Mouse (Mus musculus) neural tube, embryonic 10.5 days (tissue): ENCODE measurements around the gene Arrb2.
"Not testable (repeated sequence)": the region's sequence is repeated elsewhere in the genome, so short reads cannot be mapped to it uniquely, and the experiment has no call there.

Source experiments
- DNase-seq: peaks from one replicate; pipeline ENCODE4 v3.0.0-alpha.2; 2017; ENCODE audit warnings: low spot score; ENCODE audit errors: extremely low spot score

The Arrb2 gene

DNA sequence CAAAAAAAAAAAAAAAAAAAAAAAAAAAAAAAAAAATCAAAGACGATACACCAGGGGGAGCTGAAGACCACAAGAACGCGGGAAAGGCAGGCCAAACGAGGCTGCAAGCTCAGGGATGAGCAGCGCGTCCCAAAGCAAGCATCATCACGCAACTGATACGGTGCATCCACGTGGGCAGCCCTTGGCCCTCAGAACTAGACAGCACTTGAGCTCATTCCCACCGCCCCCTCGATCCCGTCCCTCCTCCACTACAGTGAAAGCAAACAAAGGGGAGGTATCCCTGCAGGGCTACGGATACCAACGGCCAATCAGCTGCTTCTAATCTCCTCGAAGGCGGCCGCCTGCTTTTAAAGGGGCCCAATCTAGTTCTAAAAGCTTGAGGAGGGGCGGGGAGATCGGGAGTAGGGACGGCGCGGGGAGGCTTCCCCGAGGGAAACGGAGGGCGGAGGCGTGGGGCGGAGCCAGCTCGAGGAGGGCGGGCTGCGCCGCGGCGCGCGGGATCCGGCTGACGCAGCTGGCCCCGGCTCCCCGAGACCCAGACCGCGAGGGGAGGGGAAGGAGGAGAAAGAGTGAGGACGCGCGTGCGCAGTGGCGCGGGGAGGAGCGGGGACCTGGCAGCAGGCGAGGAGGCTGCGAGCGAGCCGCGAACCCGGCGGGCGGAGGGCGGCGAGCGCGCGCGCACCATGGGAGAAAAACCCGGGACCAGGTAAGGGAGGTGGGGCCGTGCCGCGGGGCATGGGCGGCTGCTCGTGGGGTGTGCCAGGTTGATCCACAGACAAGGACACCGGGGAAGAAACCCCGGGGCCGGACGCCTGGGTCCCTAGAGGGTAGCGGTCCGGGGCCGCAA, at the start of gene Arrb2:
Gene Arrb2, plus strand, starts transcription at position 588 of the 847 bp plus-strand sequence.
- DNase-seq: peak; percentile 99

GRCm38 (mm10) chr11:70384136-70384535, 48.3 kb upstream of the Arrb2 start:
- DNase-seq: no peak

DNA sequence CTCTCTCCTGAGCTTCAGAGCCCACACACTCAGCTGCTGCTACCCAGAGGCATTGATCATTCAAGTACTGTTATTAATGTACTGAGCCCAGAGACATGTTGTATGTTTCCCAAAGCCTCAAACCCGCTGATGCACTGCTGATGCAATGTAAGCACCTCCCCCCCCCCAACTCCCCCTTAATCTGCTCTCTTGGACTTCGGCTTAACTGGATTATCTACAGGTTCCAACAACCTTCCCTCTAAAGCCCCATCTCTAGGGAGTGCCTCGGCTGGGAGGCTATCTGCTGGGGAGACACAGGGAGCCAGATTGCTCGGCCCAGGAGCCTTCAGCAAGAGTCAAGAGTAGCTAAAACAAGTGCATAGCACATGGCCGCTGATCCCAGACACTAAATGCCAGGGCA, 45.0 kb upstream of the Arrb2 start:
- no peak for DNase-seq

GRCm38 (mm10) chr11:70389421-70389820, 43.0 kb upstream of the Arrb2 start:
- DNase-seq: no peak

GRCm38 (mm10) chr11:70403598-70403997, 28.8 kb upstream of the Arrb2 start:
- no peak for DNase-seq

DNA sequence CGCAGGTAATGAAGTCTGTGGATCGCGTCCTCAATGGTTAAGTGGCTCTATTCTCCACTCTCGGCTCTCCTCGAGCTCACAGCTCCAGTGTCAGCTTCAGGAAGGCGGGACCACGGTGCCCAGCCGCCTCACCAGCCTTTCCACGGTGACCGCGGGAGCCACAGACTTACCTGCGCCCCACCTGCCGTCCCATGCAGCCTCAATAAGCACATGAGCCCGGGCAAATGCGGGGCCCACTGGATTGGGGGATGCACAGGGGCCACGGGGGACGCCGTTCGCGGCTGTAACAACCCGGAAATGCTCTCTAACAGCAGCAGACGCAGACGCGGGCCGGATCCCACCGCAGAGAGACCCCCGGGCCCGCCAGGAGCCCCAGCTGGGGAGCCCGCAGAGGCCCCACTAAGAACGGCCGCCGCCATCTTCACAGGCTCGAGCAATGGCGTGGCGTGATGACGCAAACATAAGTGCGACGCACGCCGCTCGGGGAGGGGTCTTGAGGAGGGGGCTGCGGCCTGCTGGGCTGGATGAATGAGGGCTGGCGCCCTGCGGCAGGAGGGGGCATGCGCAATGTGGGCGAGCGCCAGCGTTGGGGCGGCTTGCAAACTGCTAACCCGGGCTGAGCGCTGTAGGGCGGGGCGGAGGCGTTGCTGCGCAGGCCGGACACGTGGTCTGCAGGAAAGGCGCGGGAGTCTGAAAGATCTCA, 22.7 kb upstream of the Arrb2 start, which contains the start of gene Pelp1:
Gene Pelp1, minus strand, starts transcription at position 438 of the 703 bp plus-strand sequence.
- peak; percentile 96 for DNase-seq

DNA sequence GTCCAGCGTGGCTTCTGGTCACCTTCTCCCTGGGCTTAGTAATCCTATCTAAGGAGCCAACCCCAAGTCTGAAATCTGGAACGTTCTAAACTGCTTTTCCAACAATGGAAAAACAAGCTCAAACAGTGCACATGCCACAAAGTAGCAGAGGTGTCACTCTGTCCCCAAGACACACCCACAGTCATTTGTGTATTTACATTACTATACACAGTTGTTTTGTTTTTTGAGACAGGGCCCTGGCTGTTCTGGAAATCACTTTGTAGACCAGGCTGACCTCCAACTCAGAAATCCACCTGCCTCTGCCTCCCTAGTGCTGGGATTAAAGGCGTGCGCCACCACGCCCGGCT, 22.2 kb upstream of the Arrb2 start:
- no peak for DNase-seq

DNA sequence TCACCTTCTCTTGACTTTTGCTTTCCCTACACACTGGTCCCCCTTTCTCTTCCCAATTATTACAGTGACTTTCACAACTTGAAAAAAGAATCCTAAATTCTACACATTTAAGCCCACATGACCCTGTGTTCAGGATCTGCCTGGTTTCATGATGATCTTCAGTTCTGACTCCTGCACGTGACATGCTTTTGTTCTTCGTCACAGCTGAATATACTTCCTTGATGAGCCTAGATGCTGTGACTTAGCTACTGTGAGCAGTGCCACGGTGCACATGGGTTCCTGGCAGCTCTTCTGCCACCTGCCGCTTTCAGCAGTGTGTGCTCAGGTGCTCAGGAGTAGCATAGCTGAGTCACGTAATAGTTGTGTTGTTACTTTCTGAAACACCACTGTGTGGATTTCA, 19.8 kb upstream of the Arrb2 start:
- DNase-seq: no peak

DNA sequence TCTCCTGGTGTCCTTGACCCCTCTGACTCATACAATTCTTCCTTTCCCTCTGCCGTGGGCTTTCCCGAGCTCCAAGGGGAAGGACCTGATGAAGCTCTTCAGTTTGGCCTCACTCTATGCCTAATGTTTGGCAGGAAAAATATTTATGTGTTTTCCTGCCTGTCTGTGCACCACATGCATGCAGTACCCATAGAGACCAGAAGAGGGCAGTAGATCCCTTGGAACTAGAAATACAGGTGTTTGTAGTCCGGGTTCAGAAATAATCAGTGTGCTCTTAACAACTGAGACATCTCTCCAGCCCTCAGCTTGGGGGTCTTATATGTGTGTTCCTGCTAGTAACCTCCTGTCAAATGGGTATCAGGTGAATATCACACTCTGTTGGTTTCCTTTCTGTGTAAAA, 18.5 kb upstream of the Arrb2 start:
- peak; percentile 85 for DNase-seq

DNA sequence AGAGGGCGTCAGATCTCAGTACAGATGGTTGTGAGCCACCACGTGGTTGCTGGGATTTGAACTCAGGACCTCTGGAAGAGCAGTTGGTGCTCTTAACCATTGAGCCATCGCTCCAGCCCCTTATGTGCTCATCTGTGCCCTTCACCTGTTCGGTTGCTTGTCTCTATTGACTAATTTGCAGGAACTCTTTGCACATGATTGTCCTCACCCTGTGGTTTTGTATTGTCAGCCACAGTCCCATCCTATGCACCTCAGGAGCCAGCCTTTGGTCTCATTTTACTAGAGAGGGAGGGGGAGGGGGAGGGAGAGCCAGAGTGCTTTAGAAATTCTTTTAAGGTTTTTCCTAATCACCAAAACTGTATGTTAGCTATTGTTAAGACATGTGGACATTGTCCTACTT, 14.2 kb upstream of the Arrb2 start:
- DNase-seq: no peak

DNA sequence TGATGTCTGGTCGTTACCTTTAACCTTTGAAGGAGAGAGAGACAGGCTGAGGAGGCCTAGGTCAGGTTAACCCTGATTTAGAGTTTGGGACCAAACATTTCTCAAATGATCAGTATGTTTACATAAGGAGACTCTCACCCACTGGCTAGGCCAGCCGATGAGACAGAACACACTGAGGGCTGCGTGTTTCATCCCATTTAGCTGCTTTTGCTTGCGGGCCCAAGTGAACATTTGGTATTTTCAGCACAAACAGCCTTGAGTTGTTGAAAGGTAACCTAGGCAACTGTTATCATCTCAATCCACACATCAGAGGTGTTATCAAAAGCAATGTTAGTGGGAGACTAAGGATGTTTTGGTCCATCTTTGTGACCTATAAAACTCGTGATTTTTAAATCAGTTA, 12.9 kb upstream of the Arrb2 start:
- no peak for DNase-seq

- not testable (repeated sequence) for DNase-seq
Observed at GRCm38 (mm10) chr11:70426598-70426997, 5.8 kb upstream of the Arrb2 start.

- no peak for DNase-seq
Observed at GRCm38 (mm10) chr11:70431574-70431973, 861 bp upstream of the Arrb2 start.

DNA sequence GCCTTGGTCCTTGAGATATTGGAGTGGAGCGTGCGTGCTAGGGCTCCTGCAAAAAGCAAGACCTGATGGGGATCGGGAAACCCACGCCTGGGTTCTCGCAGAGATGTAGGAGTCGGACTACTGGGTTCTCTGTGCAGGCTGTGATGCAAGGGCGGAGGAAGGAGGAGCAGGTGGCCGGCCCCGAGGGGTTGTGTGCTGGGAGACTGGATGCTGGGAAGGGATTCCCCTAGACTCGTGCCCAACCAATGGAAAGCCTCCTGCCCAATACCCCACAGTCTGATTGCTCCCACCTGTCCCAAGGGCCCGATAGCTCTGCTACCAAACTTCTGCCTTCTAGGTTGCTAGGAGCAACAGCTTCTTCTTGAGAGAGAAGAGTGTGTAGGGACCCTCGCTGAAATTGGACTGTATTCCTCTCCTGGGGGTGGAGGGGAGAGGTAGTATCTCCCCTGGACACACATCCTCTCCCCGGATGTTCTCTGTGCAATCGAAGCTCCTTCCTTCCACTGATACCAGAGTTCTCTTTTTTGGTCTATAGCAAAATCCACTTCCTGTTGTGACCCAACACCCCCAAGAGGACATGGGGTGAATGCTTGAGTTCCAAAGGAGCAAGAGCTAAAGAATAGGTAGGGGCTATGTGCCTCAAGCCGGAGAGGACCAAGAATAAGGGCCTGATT, 597 bp downstream of the Arrb2 start:
- no peak for DNase-seq

- DNase-seq: no peak
Observed at GRCm38 (mm10) chr11:70433569-70433943, 1.1 kb downstream of the Arrb2 start.

GRCm38 (mm10) chr11:70433951-70434350, 1.5 kb downstream of the Arrb2 start:
- no peak for DNase-seq

- no peak for DNase-seq
Observed at GRCm38 (mm10) chr11:70435476-70435875, 3.0 kb downstream of the Arrb2 start.

DNA sequence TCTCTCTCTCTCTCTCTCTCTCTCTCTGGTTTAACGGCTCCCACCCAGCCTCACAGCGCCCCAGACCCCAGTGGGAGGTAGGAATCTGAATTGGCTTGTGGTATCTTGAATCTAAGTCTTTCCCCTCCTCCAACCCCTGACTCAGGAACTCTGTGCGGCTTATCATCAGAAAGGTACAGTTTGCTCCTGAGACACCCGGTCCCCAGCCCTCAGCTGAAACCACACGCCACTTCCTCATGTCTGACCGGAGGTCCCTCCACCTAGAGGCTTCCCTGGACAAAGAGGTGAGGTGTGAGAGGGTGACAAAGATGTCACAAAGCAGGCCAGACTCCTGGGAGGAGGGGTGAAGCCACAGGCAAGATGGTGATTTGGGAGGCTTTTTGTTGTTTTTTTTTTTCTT, 5.0 kb downstream of the Arrb2 start:
- no peak for DNase-seq

DNA sequence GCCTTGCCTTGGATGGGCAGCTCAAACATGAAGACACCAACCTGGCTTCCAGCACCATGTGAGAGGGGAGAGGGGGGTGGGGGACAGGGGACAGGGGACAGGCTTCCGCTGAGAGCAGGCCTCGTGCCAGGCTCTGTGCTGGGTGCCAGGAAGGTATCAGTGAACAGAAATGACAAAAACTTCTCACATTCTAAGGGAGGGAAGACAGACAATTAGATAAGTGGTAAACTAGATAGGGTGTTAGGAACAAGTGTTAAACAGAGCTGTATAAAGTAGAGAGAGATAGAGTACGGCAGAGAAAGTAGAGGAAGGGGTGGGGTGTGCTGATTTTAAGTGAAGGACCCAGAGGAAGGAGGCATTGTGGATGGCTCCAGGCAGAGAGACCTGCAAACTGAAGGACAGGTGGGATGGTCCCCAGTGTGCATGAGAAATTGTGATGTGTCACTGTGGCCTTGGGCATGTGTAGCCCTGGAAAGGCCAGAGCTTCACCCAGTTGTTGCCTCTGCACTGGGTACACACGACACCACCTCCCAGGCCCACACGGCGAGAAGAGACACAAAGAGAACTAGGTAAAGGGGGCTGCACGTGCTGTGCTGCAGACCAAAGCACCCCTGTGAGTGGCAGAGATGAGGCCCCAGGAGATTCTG, 6.4 kb downstream of the Arrb2 start:
- DNase-seq: no peak

- DNase-seq: no peak
Observed at GRCm38 (mm10) chr11:70440637-70441036, 8.2 kb downstream of the Arrb2 start.

DNA sequence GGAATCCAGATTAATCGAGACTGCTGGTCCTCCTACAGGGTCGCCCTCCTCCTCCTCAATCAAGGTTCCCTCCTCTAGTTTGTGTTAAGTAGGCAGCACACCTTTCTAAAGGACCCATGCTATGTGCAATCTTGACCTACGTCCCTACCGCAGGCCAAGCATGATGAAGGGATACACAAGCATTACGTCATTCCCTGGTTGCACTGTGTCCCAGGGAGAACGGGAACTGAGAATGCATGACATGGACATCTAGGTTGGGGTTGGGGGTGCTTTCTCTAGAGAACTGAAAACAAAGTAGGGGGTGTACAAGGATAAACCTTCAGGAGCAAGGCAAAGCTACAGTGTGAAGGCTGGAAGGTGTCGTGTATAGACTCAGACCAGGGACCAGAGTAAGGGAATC, 9.4 kb downstream of the Arrb2 start:
- DNase-seq: no peak

GRCm38 (mm10) chr11:70443964-70444363, 11.5 kb downstream of the Arrb2 start:
- no peak for DNase-seq
